Mouse (Mus musculus): ENCODE data around the gene Ghdc. TPM values are rescaled to one million over a fixed set of nuclear protein-coding genes. Genes with fewer than 3 reads are reported as not detected.

The Ghdc gene
- total RNA-seq, 2 experiments from 2014 or later = 5.5 to 7.2 TPM

GRCm38 (mm10) chr11:100747114-100747513 lies 23.6 kb downstream of the Ghdc start:
- no peak for DNase-seq (ENCODE audit: low spot score in 2 of 2)

GRCm38 (mm10) chr11:100746546-100746945 lies 24.2 kb downstream of the Ghdc start:
- DNase-seq (ENCODE audit: low spot score in 2 of 2) = no peak

DNA sequence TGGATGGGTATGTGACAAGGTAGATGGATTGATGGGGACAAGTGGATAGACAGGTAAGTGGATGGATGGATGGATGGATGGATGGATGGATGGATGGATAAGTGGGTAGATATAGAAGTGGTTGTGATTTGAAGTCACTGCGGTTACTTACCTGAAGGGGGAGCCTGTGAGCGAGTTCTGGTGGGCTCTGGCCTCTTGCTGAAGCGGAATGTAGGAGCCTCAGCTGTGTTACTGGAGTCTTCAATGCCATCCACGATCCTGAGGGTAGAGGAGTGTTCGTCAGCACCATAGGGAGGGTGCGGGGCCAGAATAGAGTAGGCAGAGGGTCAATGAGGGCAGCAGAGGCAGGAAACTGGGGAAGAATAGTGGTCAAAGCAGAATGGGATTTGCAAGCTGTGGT lies 25.7 kb downstream of the Ghdc start:
- DNase-seq (ENCODE audit: low spot score in 2 of 2) = peak in 1 of 2 experiments; percentile 52

GRCm38 (mm10) chr11:100741348-100741747 lies 29.4 kb downstream of the Ghdc start:
- DNase-seq (ENCODE audit: low spot score in 2 of 2) = no peak

DNA sequence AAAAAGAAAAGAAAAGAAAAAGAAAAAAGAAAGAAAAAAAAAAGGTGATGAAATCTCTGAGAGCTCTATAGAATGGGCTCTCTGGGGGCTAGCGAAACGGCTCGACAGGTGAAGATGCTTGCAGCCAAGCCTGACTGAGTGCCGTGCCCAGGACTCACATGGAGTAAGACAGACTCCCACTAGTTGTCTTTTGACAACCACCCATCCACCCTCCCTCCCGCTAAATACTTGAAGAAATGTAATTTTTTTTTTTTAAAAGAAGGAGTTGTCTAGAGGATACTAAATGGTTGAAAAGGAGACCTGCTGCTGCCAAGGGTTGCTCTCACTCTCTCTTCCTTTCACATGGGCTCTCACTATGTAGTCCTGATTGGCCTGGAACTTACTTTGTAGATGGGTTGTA lies 32.0 kb downstream of the Ghdc start:
- no peak for DNase-seq (ENCODE audit: low spot score in 2 of 2)

- peak; percentile 98 for DNase-seq (ENCODE audit: low spot score in 2 of 2)
Measured at GRCm38 (mm10) chr11:100738066-100738604, 32.6 kb downstream of the Ghdc start, which contains the start of gene Rab5c. TSS of gene Rab5c (minus strand) at chr11:100738215.

- DNase-seq (ENCODE audit: low spot score in 2 of 2) = no peak
Measured at GRCm38 (mm10) chr11:100737105-100737733, 33.5 kb downstream of the Ghdc start.

DNA sequence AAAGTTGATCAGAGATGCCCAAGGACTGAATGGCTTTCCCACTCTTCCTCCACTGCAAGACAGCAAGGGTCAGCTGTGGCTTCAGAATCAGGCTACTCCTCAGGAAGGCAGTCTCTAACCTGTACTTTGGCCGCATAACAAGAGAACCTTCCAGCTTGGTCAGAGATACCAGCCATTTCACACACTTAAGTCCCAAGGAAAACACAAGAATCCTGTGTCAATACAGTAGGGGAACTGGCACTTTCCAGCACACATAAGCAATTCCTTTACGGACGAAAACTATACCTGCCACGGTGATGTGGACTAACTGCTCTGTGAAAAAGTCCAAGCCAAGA lies 34.0 kb downstream of the Ghdc start:
- DNase-seq (ENCODE audit: low spot score in 2 of 2) = no peak

GRCm38 (mm10) chr11:100735954-100736745 lies 34.6 kb downstream of the Ghdc start:
- no peak for DNase-seq (ENCODE audit: low spot score in 2 of 2)

- no peak for DNase-seq (ENCODE audit: low spot score in 2 of 2)
Measured at GRCm38 (mm10) chr11:100735134-100735865, 35.5 kb downstream of the Ghdc start.

DNA sequence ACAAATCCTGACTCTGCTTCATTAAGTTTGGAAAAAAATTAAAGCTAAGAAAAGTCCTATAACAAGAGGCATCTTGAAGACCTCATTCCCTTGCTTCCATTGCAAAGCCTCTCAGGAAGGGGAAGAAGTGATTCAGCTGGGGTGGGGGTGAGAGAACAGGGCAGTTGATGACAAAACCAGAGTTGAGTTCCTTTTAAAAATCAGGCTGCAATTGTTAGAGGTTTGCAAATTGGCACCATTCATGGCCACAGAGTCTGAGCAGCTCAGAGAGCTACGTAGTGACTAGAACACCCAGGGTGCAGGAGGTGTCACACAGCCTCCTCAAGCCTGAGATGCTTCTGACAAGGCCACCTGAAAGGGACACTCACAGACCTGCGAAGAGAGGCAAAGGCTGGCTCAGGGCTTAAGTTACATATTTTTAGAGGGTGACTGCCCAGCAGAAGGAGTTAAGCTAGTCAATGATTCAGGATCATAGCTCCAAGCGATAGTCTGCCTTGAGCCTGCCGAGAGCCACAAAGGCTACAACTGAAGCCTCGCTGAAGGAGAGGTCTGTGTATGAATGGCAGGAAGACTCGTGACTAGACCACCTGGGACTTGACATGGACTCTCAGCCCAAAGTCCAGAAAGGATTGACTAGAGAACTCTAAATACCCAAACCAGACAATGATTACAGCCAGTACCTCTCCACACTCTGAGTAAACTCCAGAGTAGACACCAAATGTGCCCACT lies 40.1 kb downstream of the Ghdc start:
- DNase-seq (ENCODE audit: low spot score in 2 of 2) = no peak

DNA sequence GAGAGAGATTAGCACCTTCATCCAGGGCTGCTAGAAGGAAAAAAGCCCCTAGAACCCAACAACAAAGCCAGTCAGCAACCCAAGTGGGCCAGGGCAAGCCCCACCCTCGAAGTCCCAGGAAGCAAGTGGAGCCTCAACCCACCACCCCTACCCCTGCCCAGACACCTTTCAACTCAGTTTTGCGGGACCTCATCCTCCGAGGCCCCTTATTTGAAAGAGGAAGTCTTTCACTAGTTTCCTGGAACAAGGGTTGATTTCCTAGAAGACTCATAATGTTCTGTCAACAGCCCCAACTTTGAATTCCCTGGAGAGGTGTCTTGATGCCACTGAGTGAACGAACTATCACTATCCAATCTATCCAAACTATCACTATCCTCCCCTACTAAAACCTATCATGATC lies 40.8 kb downstream of the Ghdc start:
- DNase-seq (ENCODE audit: low spot score in 2 of 2) = no peak

DNA sequence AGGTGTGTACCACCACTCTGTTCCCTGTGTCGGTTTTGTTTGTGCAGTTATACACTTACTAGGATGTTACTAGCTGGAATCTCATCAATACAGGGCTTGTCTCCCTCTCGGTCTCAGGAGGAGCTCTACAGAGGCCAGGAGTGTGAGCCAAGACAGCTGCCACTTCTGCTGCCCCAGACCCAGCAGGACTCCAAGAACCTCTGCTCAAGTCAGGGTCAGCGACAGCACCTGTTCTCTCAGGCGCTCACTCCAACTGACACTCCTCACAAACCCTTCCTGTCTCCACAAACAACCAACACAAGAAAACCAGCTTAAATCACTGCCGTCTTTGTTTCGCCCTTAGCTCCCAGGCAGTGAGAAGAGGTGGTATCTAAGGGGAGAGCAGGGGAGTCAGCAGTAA lies 42.2 kb downstream of the Ghdc start:
- DNase-seq (ENCODE audit: low spot score in 2 of 2) = no peak

- DNase-seq (ENCODE audit: low spot score in 2 of 2) = no peak
Measured at GRCm38 (mm10) chr11:100727201-100727600, 43.6 kb downstream of the Ghdc start.

DNA sequence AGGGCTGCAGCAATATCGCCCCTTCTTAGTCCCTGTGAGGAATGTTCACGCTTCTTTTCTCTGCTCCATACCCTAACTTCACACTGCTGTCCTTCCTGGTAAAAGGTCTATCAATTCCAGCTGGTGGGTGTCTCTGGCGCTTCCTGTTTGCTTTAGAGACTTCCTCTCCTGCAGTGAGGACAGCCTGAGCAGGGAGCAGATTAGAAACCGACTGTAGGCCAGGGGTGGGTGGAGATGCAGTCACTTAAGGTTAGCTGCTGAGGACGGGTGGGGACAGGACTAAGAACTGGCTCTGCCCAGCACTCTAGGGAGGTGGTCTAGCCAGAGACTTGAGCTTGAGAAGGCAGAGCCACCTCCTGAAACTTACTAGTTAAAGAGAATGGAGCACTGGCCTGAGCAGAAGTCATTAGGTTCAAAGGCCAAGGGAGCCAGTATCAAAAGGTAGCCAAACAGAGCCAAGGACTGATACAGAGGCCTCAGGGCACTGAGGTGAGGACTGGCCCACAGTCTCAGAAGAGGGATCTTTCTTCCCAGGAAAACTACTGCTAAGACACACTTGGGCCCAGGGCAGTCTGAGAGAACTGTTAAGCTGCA lies 45.7 kb downstream of the Ghdc start:
- no peak for DNase-seq (ENCODE audit: low spot score in 2 of 2)

DNA sequence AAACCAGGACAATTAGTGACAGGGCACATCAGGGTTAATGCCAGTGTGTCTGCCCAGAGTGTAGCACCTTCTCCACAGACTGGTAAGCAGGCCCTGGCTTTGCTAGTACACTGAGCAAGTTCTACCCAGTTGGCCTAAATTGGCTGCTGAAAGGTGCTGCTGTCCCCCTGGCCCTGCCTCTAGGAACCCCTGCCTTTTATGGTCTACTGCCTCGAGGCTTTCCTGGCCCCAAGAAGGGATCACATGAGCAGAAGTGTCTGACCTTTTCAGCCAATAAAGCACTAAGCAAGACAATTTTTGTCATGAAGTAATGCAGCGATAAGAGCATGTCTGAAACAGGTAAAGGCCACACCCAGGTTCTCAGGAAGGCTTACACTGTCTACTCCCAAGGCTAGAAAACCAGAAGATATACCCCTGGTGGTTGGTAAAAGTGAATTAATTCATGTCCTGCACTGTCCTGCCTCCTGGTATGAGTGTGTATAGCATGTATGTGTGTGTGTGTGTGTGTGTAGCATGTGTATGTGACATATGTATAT lies 48.2 kb downstream of the Ghdc start:
- DNase-seq (ENCODE audit: low spot score in 2 of 2) = no peak

DNA sequence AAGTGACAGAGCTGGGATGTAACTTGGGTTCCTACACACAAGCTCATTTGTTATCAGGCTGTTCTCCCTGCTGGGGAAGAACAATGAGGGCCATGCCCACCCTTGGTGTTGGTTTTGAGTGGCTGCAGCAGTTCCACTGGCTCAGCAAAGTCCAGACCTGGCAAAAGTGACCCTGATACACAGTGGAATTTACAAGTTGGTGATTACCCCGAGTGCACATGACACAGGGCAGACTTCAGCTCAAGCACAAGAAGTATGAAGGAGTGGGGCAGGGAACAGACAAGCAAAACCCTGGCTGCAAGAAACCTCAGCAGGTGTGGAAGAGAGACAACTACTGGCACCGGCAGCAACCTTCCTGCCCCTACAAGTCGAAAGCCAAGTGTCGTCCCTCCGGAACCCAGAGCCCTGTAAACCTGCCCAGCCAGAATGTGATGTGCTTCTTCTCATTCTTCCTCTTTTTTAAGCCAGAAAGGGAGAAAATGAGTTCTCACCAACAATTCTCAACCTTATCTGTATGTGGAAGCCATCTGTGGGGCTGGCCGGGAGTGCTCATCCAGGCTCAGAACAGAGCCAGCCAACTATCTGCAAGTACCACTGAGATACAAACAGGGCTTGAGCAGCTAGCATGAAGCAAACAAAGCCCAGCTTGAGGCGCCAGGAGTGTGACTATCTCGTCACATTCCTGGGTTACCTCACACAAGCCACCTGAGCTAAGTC lies 48.8 kb downstream of the Ghdc start:
- DNase-seq (ENCODE audit: low spot score in 2 of 2) = no peak

DNA sequence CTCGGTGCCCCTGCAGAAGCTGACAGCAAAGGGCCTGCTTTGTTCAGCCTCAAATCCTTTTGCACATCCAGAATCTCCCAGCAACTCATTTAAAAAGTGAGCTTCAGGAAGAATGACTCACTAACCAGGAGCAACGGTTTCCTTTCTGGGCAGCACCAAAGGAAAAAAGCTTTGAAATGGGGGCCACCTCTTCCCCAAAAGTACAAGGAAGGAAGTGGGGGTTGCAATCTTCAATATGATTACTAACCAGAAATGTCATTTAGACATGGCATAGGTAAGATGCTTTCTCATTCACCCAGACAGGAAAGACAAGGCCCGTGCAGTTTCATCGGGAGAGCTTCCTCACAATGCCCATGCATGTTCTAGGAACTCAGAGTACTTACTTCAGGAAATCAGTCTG lies 49.5 kb downstream of the Ghdc start:
- DNase-seq (ENCODE audit: low spot score in 2 of 2) = no peak

GRCm38 (mm10) chr11:100720345-100720744 lies 50.4 kb downstream of the Ghdc start:
- DNase-seq (ENCODE audit: low spot score in 2 of 2) = no peak

DNA sequence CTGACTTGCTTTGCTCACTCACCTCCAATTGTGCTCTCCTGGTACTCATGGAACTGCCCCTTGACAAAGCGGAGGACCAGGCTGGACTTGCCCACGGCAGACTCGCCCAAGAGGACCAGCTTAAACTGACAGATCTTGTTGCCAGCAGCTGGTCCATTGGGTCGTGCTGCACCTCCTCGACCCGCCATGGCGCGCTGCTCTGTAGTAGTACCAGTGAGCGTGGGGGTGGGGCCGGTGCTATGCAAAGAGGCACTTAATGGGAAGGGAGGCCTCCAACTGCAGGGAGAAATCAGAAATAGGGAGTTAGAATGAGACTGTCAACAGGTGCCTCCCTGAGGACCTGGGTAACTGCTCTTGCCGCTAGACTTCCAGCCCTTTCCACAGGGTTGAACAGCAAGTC lies 50.9 kb downstream of the Ghdc start:
- DNase-seq (ENCODE audit: low spot score in 2 of 2) = no peak

All from layer of hippocampus, postnatal 10 days (tissue).